Mouse (Mus musculus) MEL (cell line): ENCODE measurements around the gene Akap12. TPM values are rescaled to one million over a fixed set of nuclear protein-coding genes. Genes with fewer than 3 reads are reported as not detected.

ENCODE experiments used
- DNase-seq: peaks from one replicate; pipeline ENCODE4 v3.0.0; 2011; ENCODE audit warnings: low read depth, low spot score
- H3K27ac ChIP-seq: 2 replicates; pipeline ENCODE4 v1.5.1; 2012; ENCODE audit warnings: low read depth, mild to moderate bottlenecking, control low read depth, low read length, moderate library complexity; ENCODE audit not compliant: control insufficient read depth
- H3K27me3 ChIP-seq, 2 experiments: fragments of 150-350 bp in 1 of 2; sonication (generic) in 1 of 2; 2 replicates each; pipeline ENCODE4 v1.6.1; 2012; ENCODE audit warnings: low read length in 2 of 2, mild to moderate bottlenecking in 2 of 2, improper control_type of control experiment in 1 of 2, moderate library complexity in 1 of 2; ENCODE audit not compliant: insufficient read depth in 2 of 2, control insufficient read depth in 1 of 2
- H3K36me3 ChIP-seq, 2 experiments: 2 replicates each; pipeline ENCODE4 v1.6.1; 2012 to 2014; ENCODE audit warnings: low read length in 2 of 2, improper control_type of control experiment in 1 of 2, inconsistent platforms in 1 of 2, mild to moderate bottlenecking in 1 of 2; ENCODE audit not compliant: insufficient read depth in 2 of 2, control insufficient read depth in 1 of 2
- H3K4me1 ChIP-seq, 2 experiments: fragments of 150-350 bp in 1 of 2; sonication (generic) in 1 of 2; 2 replicates each; pipeline ENCODE4 v1.6.1; 2012; ENCODE audit warnings: low read length in 2 of 2, improper control_type of control experiment in 1 of 2, mild to moderate bottlenecking in 1 of 2; ENCODE audit not compliant: insufficient read depth in 2 of 2, control insufficient read depth in 1 of 2
- H3K4me3 ChIP-seq, 2 experiments: fragments of 150-350 bp in 1 of 2; sonication (generic) in 1 of 2; 2 replicates each; pipeline ENCODE4 v1.5.1; 2012; ENCODE audit warnings: low read depth in 2 of 2, low read length in 2 of 2, mild to moderate bottlenecking in 2 of 2, moderate library complexity in 2 of 2, control low read depth in 1 of 2, improper control_type of control experiment in 1 of 2; ENCODE audit not compliant: control insufficient read depth in 1 of 2, insufficient read depth in 1 of 2
- H3K79me2 ChIP-seq: 2 replicates; pipeline ENCODE4 v1.6.1; 2012; ENCODE audit warnings: mild to moderate bottlenecking, low read length, moderate library complexity; ENCODE audit not compliant: control insufficient read depth, poor library complexity, insufficient read depth
- H3K9ac ChIP-seq: 2 replicates; pipeline ENCODE4 v1.6.1; 2012; ENCODE audit warnings: low read depth, mild to moderate bottlenecking, control low read depth, low read length, moderate library complexity; ENCODE audit not compliant: control insufficient read depth, poor library complexity, severe bottlenecking
- H3K9me3 ChIP-seq: fragments of 150-350 bp; sonication (generic); replicated peaks from 2 replicates; pipeline ENCODE4 v1.6.1; 2012; ENCODE audit warnings: mild to moderate bottlenecking, low read length, improper control_type of control experiment, moderate library complexity; ENCODE audit not compliant: insufficient read depth
- BHLHE40 ChIP-seq: IDR thresholded peaks from 2 replicates; pipeline ENCODE4 v1.6.1; 2012; ENCODE audit warnings: low read depth, mild to moderate bottlenecking, inconsistent platforms, low read length, improper control_type of control experiment, borderline replicate concordance
- CHD1 ChIP-seq: IDR thresholded peaks from 2 replicates; pipeline ENCODE4 v1.6.1; 2012; ENCODE audit warnings: low read depth, mild to moderate bottlenecking, inconsistent platforms, low read length, improper control_type of control experiment
- CHD2 ChIP-seq: IDR thresholded peaks from 2 replicates; pipeline ENCODE4 v1.6.1; 2011; ENCODE audit warnings: low read length, improper control_type of control experiment
- ELF1 ChIP-seq: IDR thresholded peaks from 2 replicates; pipeline ENCODE4 v1.6.1; 2014; ENCODE audit warnings: low read depth, mild to moderate bottlenecking, inconsistent platforms, low read length, improper control_type of control experiment, moderate library complexity
- ETS1 ChIP-seq: IDR thresholded peaks from 2 replicates; pipeline ENCODE4 v1.6.1; 2012; ENCODE audit warnings: low read depth, mild to moderate bottlenecking, inconsistent platforms, low read length, improper control_type of control experiment, moderate library complexity
- GABPA ChIP-seq: IDR thresholded peaks from 2 replicates; pipeline ENCODE4 v1.6.1; 2012; ENCODE audit warnings: low read depth, mild to moderate bottlenecking, inconsistent platforms, low read length, improper control_type of control experiment, moderate library complexity
- GATA1 ChIP-seq: IDR thresholded peaks from 2 replicates; pipeline ENCODE4 v1.6.1; 2011; ENCODE audit warnings: low read depth, low read length, improper control_type of control experiment
- MAFK ChIP-seq: IDR thresholded peaks from 2 replicates; pipeline ENCODE4 v1.6.1; 2011; ENCODE audit warnings: low read depth, mild to moderate bottlenecking, low read length, improper control_type of control experiment, borderline replicate concordance
- MAX ChIP-seq: IDR thresholded peaks from 2 replicates; pipeline ENCODE4 v1.6.1; 2011; ENCODE audit warnings: low read length, improper control_type of control experiment
- MAZ ChIP-seq: IDR thresholded peaks from 2 replicates; pipeline ENCODE4 v1.6.1; 2012; ENCODE audit warnings: low read depth, mild to moderate bottlenecking, inconsistent platforms, low read length, improper control_type of control experiment
- MXI1 ChIP-seq: IDR thresholded peaks from 2 replicates; pipeline ENCODE4 v1.6.1; 2011; ENCODE audit warnings: mild to moderate bottlenecking, low read depth, low read length, improper control_type of control experiment
- MYB ChIP-seq: IDR thresholded peaks from 2 replicates; pipeline ENCODE4 v1.6.1; 2011; ENCODE audit warnings: mild to moderate bottlenecking, low read depth, low read length, improper control_type of control experiment
- NRF1 ChIP-seq: IDR thresholded peaks from 2 replicates; pipeline ENCODE4 v1.6.1; 2014; ENCODE audit warnings: low read depth, mild to moderate bottlenecking, inconsistent platforms, low read length, improper control_type of control experiment, moderate library complexity; ENCODE audit not compliant: poor library complexity, insufficient read depth, severe bottlenecking
- POLR2A ChIP-seq, 2 experiments: IDR thresholded peaks; 2 replicates each; pipeline ENCODE4 v1.6.1; 2011 to 2012; ENCODE audit warnings: low read length in 2 of 2, mild to moderate bottlenecking in 2 of 2, control low read depth in 1 of 2, improper control_type of control experiment in 1 of 2, low read depth in 1 of 2, moderate library complexity in 1 of 2; ENCODE audit not compliant: control insufficient read depth in 1 of 2, insufficient read depth in 1 of 2, poor library complexity in 1 of 2
- POLR2AphosphoS2 ChIP-seq: IDR thresholded peaks from 2 replicates; pipeline ENCODE4 v1.6.1; 2011; ENCODE audit warnings: low read length, improper control_type of control experiment
- POLR2AphosphoS5 ChIP-seq: IDR thresholded peaks from 2 replicates; pipeline ENCODE4 v1.6.1; 2012; ENCODE audit warnings: low read depth, borderline replicate concordance, mild to moderate bottlenecking, inconsistent platforms, low read length, moderate library complexity, mixed read lengths
- RAD21 ChIP-seq: IDR thresholded peaks from 2 replicates; pipeline ENCODE4 v1.6.1; 2011; ENCODE audit warnings: mild to moderate bottlenecking, low read depth, low read length, improper control_type of control experiment
- SIN3A ChIP-seq: IDR thresholded peaks from 2 replicates; pipeline ENCODE4 v1.6.1; 2012; ENCODE audit warnings: low read length, improper control_type of control experiment, inconsistent platforms
- SMC3 ChIP-seq: IDR thresholded peaks from 2 replicates; pipeline ENCODE4 v1.6.1; 2011; ENCODE audit warnings: low read depth, low read length, improper control_type of control experiment
- TBP ChIP-seq: IDR thresholded peaks from 2 replicates; pipeline ENCODE4 v1.8.0; 2011; ENCODE audit warnings: low read depth, low read length, improper control_type of control experiment
- UBTF ChIP-seq: IDR thresholded peaks from 2 replicates; pipeline ENCODE4 v1.6.1; 2012; ENCODE audit warnings: low read depth, mild to moderate bottlenecking, inconsistent platforms, low read length, improper control_type of control experiment, moderate library complexity, borderline replicate concordance; ENCODE audit not compliant: insufficient read depth
- USF1 ChIP-seq: IDR thresholded peaks from 2 replicates; pipeline ENCODE4 v1.6.1; 2014; ENCODE audit warnings: low read depth, mild to moderate bottlenecking, inconsistent platforms, low read length, improper control_type of control experiment, moderate library complexity
- ZKSCAN1 ChIP-seq: IDR thresholded peaks from 2 replicates; pipeline ENCODE4 v1.6.1; 2012; ENCODE audit warnings: low read depth, mild to moderate bottlenecking, inconsistent platforms, low read length, improper control_type of control experiment, moderate library complexity
- ZMIZ1 ChIP-seq: IDR thresholded peaks from 2 replicates; pipeline ENCODE4 v1.6.1; 2012; ENCODE audit warnings: low read depth, mild to moderate bottlenecking, inconsistent platforms, low read length, improper control_type of control experiment, moderate library complexity
- ZNF384 ChIP-seq: IDR thresholded peaks from 2 replicates; pipeline ENCODE4 v1.6.1; 2012; ENCODE audit warnings: low read depth, mild to moderate bottlenecking, inconsistent platforms, low read length, improper control_type of control experiment
- polyA plus RNA-seq, 2 experiments: library from polyadenylated mRNA; stranded (reverse) in 1 of 2; unstranded in 1 of 2; fragments of >175 nt in 1 of 2; fragments of >200 nt in 1 of 2; gene quantifications; 2 replicates each; pipeline versions ENCODE4 v1.2.1 to v1.2.4; 2012; ENCODE audit warnings: low replicate concordance in 2 of 2, low read depth in 1 of 2; ENCODE audit not compliant: insufficient read length in 2 of 2, insufficient read depth in 1 of 2, missing spikeins in 1 of 2
- total RNA-seq: library from RNA; depleted of rRNA; stranded (reverse); fragments of 300-350 nt; gene quantifications from 2 replicates; pipeline ENCODE4 v1.2.3, GENCODE M21; 2012

The Akap12 gene
- total and polyA plus RNA-seq, 3 experiments, result 0.08 to 0.42 TPM; not detected in 1

- peak; percentile 59 for DNase-seq
- Histone ChIP-seq H3K79me2 (no peaks in the 10 kb centered on the region), H3K27ac (no peak overlapping the region), H3K4me1 (no peaks in the 10 kb centered on the region), H3K27me3 (no peaks in the 10 kb centered on the region; a peak in 2 of 4 replicates), H3K9me3 (no peaks in the 10 kb centered on the region), H3K4me3 (no peak overlapping the region), H3K9ac (no peak overlapping the region), H3K36me3 (no peaks in the 10 kb centered on the region)
- no peak for TF ChIP-seq ELF1
- no peak for TF ChIP-seq MAX
- no peak for TF ChIP-seq GABPA
- no peak for TF ChIP-seq POLR2AphosphoS2
- no peak for TF ChIP-seq MXI1
- TF ChIP-seq CHD1, result no peak
- no peak for TF ChIP-seq RAD21
- no peak for TF ChIP-seq MAZ
- no peak for TF ChIP-seq POLR2A (IDR thresholded peaks at IDR 0.05; ENCODE audit: control insufficient read depth in 1 of 2, insufficient read depth in 1 of 2, low read depth in 1 of 2, low read length in 2 of 2, poor library complexity in 1 of 2)
- TF ChIP-seq TBP, result no peak
- TF ChIP-seq USF1, result no peak
- TF ChIP-seq UBTF, result no peak
- no peak for TF ChIP-seq MYB
- no peak for TF ChIP-seq ETS1
- no peak for TF ChIP-seq BHLHE40
Measured at GRCm38 (mm10) chr10:4284781-4285180, 18.6 kb downstream of the Akap12 start.

GRCm38 (mm10) chr10:4285752-4286151, 19.6 kb downstream of the Akap12 start:
- DNase-seq, result no peak
- no peak overlapping the region for H3K27ac ChIP-seq
- TF ChIP-seq ZNF384 (no peak), ETS1 (no peak), CHD1 (no peak), NRF1 (no peak), CHD2 (no peak), UBTF (no peak), SIN3A (no peak), SMC3 (no peak), MAX (no peak), POLR2AphosphoS5 (no peak), MYB (no peak), MAFK (no peak), ZKSCAN1 (no peak), ZMIZ1 (no peak), GATA1 (no peak)
- no peaks in the 10 kb centered on the region; a peak in 1 of 4 replicates for H3K27me3 ChIP-seq
- H3K9ac ChIP-seq, result no peak overlapping the region
- H3K9me3 ChIP-seq, result no peaks in the 10 kb centered on the region
- no peaks in the 10 kb centered on the region for H3K79me2 ChIP-seq
- H3K36me3 ChIP-seq, result no peaks in the 10 kb centered on the region
- H3K4me3 ChIP-seq, result no peak overlapping the region
- no peaks in the 10 kb centered on the region for H3K4me1 ChIP-seq
